Mouse (Mus musculus) cerebellum, postnatal 10 days (tissue): ENCODE measurements around the gene 4933405L10Rik.

Experiments used
- DNase-seq, 2 experiments: peaks; one replicate each; pipeline ENCODE4 v3.0.0; 2021; ENCODE audit warnings: mixed read lengths in 2 of 2

Gene 4933405L10Rik

GRCm38 (mm10) chr8:105707498-105708403, at the start of gene 4933405L10Rik, which contains the start of gene Enkd1:
Gene 4933405L10Rik, plus strand, starts transcription at chr8:105707655.
Gene Enkd1, minus strand, starts transcription at chr8:105708210.
- peak; percentile 93 to 95 for DNase-seq

- DNase-seq = peak; percentile 31 to 56
Measured at GRCm38 (mm10) chr8:105661167-105661566, 46.3 kb upstream of the 4933405L10Rik start.

- no peak for DNase-seq
Measured at GRCm38 (mm10) chr8:105677891-105678290, 29.6 kb upstream of the 4933405L10Rik start.

- no peak for DNase-seq
Measured at GRCm38 (mm10) chr8:105685325-105685724, 22.1 kb upstream of the 4933405L10Rik start.

- DNase-seq = peak; percentile 71 to 75
Measured at GRCm38 (mm10) chr8:105685796-105686308, 21.6 kb upstream of the 4933405L10Rik start, which contains the start of gene Carmil2. Gene Carmil2, plus strand, starts transcription at chr8:105686274.

- no peak for DNase-seq
Measured at GRCm38 (mm10) chr8:105686551-105686950, 20.9 kb upstream of the 4933405L10Rik start.

GRCm38 (mm10) chr8:105687512-105687911, 19.9 kb upstream of the 4933405L10Rik start:
- no peak for DNase-seq

GRCm38 (mm10) chr8:105688242-105688752, 19.2 kb upstream of the 4933405L10Rik start:
- DNase-seq = no peak

- DNase-seq = no peak
Measured at GRCm38 (mm10) chr8:105689256-105689982, 18.0 kb upstream of the 4933405L10Rik start.

- no peak for DNase-seq
Measured at GRCm38 (mm10) chr8:105689983-105690360, 17.5 kb upstream of the 4933405L10Rik start.

GRCm38 (mm10) chr8:105690978-105691377, 16.5 kb upstream of the 4933405L10Rik start:
- DNase-seq = no peak

- no peak for DNase-seq
Measured at GRCm38 (mm10) chr8:105692449-105693182, 14.8 kb upstream of the 4933405L10Rik start.

GRCm38 (mm10) chr8:105693648-105694047, 13.8 kb upstream of the 4933405L10Rik start:
- peak; percentile 95 to 96 for DNase-seq

- DNase-seq = peak; percentile 92 to 93
Measured at GRCm38 (mm10) chr8:105694051-105694799, 13.2 kb upstream of the 4933405L10Rik start.

GRCm38 (mm10) chr8:105695080-105695780, 12.2 kb upstream of the 4933405L10Rik start:
- peak; percentile 49 to 54 for DNase-seq

GRCm38 (mm10) chr8:105697196-105697780, 10.2 kb upstream of the 4933405L10Rik start:
- DNase-seq = peak in 1 of 2 experiments; percentile 21

GRCm38 (mm10) chr8:105698734-105699133, 8.7 kb upstream of the 4933405L10Rik start:
- DNase-seq = peak; percentile 66 to 73

GRCm38 (mm10) chr8:105699488-105700215, 7.8 kb upstream of the 4933405L10Rik start:
- DNase-seq = peak in 1 of 2 experiments; percentile 20

- peak in 1 of 2 experiments; percentile 68 for DNase-seq
Measured at GRCm38 (mm10) chr8:105700566-105700965, 6.9 kb upstream of the 4933405L10Rik start.
